Mouse (Mus musculus) megakaryocyte, embryonic 14.5 days (primary cell): ENCODE results near the gene Hpse2.

ENCODE experiments used
- FLI1 ChIP-seq: IDR thresholded peaks from 2 replicates; pipeline ENCODE4 v1.6.1; 2012; ENCODE audit warnings: low read length, inconsistent platforms, mixed read lengths
- GATA1 ChIP-seq: IDR thresholded peaks from 3 replicates; pipeline ENCODE4 v1.6.1; 2012; ENCODE audit warnings: mixed read lengths, low read length, inconsistent platforms, borderline replicate concordance

GRCm38 (mm10) chr19:43174812-43175211 lies 213.3 kb downstream of the Hpse2 start:
- TF ChIP-seq GATA1 (no peak), FLI1 (no peak)
